Mouse (Mus musculus) cerebellum, adult (tissue): Measurements from ENCODE around the gene Adsl.
"Not testable (repeated sequence)": the region's sequence is repeated elsewhere in the genome, so short reads cannot be mapped to it uniquely, and the experiment has no call there.

Experiments used
- ATAC-seq: cut with Nextera tagmentation; 2 replicates; pipeline ENCODE4 v1.9.2; 2017; ENCODE audit warnings: mild to moderate bottlenecking, moderate library complexity, mixed read lengths; ENCODE audit not compliant: insufficient number of reproducible peaks, low FRiP score, low TSS enrichment

Gene Adsl

GRCm38 (mm10) chr15:80948145-80949135 is at the start of gene Adsl:
Adsl (plus strand) TSS chr15:80948490.
- peak; percentile 91 for ATAC-seq

GRCm38 (mm10) chr15:80899806-80900205 is 48.5 kb upstream of the Adsl start:
- ATAC-seq: no peak

GRCm38 (mm10) chr15:80901806-80902513 is 46.3 kb upstream of the Adsl start:
- no peak for ATAC-seq

GRCm38 (mm10) chr15:80904776-80905175 is 43.5 kb upstream of the Adsl start:
- not testable (repeated sequence) for ATAC-seq

GRCm38 (mm10) chr15:80910183-80910582 is 38.1 kb upstream of the Adsl start:
- ATAC-seq: no peak

GRCm38 (mm10) chr15:80910790-80911531 is 37.3 kb upstream of the Adsl start:
- no peak for ATAC-seq

- ATAC-seq: no peak
Observed at GRCm38 (mm10) chr15:80912175-80912574, 36.1 kb upstream of the Adsl start.

- no peak for ATAC-seq
Observed at GRCm38 (mm10) chr15:80913803-80914202, 34.5 kb upstream of the Adsl start.

GRCm38 (mm10) chr15:80915850-80916249 is 32.4 kb upstream of the Adsl start:
- no peak for ATAC-seq

- ATAC-seq: no peak
Observed at GRCm38 (mm10) chr15:80916621-80917020, 31.7 kb upstream of the Adsl start.

- ATAC-seq: no peak
Observed at GRCm38 (mm10) chr15:80920346-80920745, 27.9 kb upstream of the Adsl start.

GRCm38 (mm10) chr15:80921781-80922180 is 26.5 kb upstream of the Adsl start:
- no peak for ATAC-seq

GRCm38 (mm10) chr15:80924211-80924610 is 24.1 kb upstream of the Adsl start:
- ATAC-seq: no peak

- ATAC-seq: no peak
Observed at GRCm38 (mm10) chr15:80928811-80929355, 19.4 kb upstream of the Adsl start.

GRCm38 (mm10) chr15:80930048-80930571 is 18.2 kb upstream of the Adsl start:
- no peak for ATAC-seq

- not testable (repeated sequence) for ATAC-seq
Observed at GRCm38 (mm10) chr15:80930676-80931320, 17.5 kb upstream of the Adsl start.

- ATAC-seq: no peak
Observed at GRCm38 (mm10) chr15:80931345-80931960, 16.8 kb upstream of the Adsl start.

- no peak for ATAC-seq
Observed at GRCm38 (mm10) chr15:80934841-80935240, 13.4 kb upstream of the Adsl start.

- no peak for ATAC-seq
Observed at GRCm38 (mm10) chr15:80936686-80937085, 11.6 kb upstream of the Adsl start.
